Mouse (Mus musculus) bone marrow, adult 2 months (tissue): Measurements from ENCODE around the gene Metap1d. TPM values are rescaled to one million over a fixed set of nuclear protein-coding genes. Genes with fewer than 3 reads are reported as not detected.

ENCODE experiments used
- H3K27ac ChIP-seq: fragments of 200-500 bp; 2 replicates; pipeline ENCODE4 v1.5.1; 2012; ENCODE audit warnings: low read depth, mild to moderate bottlenecking, control low read depth, inconsistent platforms, low read length; ENCODE audit not compliant: control insufficient read depth, poor library complexity, insufficient read depth
- H3K4me1 ChIP-seq: fragments of 200-500 bp; 2 replicates; pipeline ENCODE4 v1.6.1; 2011; ENCODE audit warnings: low read length; ENCODE audit not compliant: control insufficient read depth, insufficient read depth
- H3K4me3 ChIP-seq: fragments of 200-500 bp; replicated peaks from 2 replicates; pipeline ENCODE3; 2011; ENCODE audit warnings: mild to moderate bottlenecking, low read depth, low read length, control low read depth; ENCODE audit not compliant: control insufficient read depth
- CTCF ChIP-seq: fragments of 200-500 bp; IDR thresholded peaks from 2 replicates; pipeline ENCODE4 v1.5.1; 2011; ENCODE audit warnings: low read length, control low read depth; ENCODE audit not compliant: control insufficient read depth, insufficient read depth
- POLR2A ChIP-seq: fragments of 200-500 bp; IDR thresholded peaks from 2 replicates; pipeline ENCODE4 v1.6.1; 2011; ENCODE audit warnings: low read depth, mild to moderate bottlenecking, control low read depth, low read length, borderline replicate concordance; ENCODE audit not compliant: control insufficient read depth
- WGBS: fragments of 180-500 bp; shearing (Covaris S2); methylation state at CpG from one replicate; pipeline ENCODE4 v1.1.7; 2018; 5-methylcytosine and 5-hydroxymethylcytosine counted together
- polyA plus RNA-seq: library from polyadenylated mRNA; stranded (reverse); fragments of >200 nt; gene quantifications from 2 replicates; pipeline ENCODE4 v1.2.4, GENCODE M21; 2011; ENCODE audit warnings: low replicate concordance; ENCODE audit not compliant: missing spikeins, insufficient read depth, insufficient read length

Metap1d gene
- polyA plus RNA-seq, 1 experiment, result 36.8 TPM

- H3K4me3 ChIP-seq, result no peak overlapping the region
- TF ChIP-seq POLR2A, result no peak
- TF ChIP-seq CTCF, result no peak
- WGBS, result 51% methylated on average over 4 of the region's 4 CpGs
- no peak overlapping the region for H3K27ac ChIP-seq
- H3K4me1 ChIP-seq, result no peaks in the 10 kb centered on the region
Observed at GRCm38 (mm10) chr2:71523431-71523830, 70.4 kb downstream of the Metap1d start.

- Histone ChIP-seq H3K4me3 (no peak overlapping the region), H3K27ac (no peak overlapping the region; the same call in 1 of the 2 replicates), H3K4me1 (no peaks in the 10 kb centered on the region)
- TF ChIP-seq CTCF (no peak), POLR2A (no peak)
- WGBS, result 33% methylated on average over 13 of the region's 13 CpGs
Observed at GRCm38 (mm10) chr2:71524763-71525162, 71.7 kb downstream of the Metap1d start.

- Histone ChIP-seq H3K4me1 (no peaks in the 10 kb centered on the region), H3K4me3 (no peak overlapping the region), H3K27ac (no peak overlapping the region)
- WGBS, result 5% methylated on average over 10 of the region's 10 CpGs
- TF ChIP-seq CTCF (no peak), POLR2A (no peak)
Observed at GRCm38 (mm10) chr2:71526595-71527322, 73.7 kb downstream of the Metap1d start.

GRCm38 (mm10) chr2:71527323-71528013 is 74.4 kb downstream of the Metap1d start:
- WGBS, result 8% methylated on average over 24 of the region's 24 CpGs
- Histone ChIP-seq H3K4me1 (no peaks in the 10 kb centered on the region), H3K27ac (no peak overlapping the region), H3K4me3 (no peak overlapping the region)
- TF ChIP-seq CTCF (no peak), POLR2A (no peak)

GRCm38 (mm10) chr2:71528014-71528713 is 75.1 kb downstream of the Metap1d start, which contains the start of gene Dlx1:
Gene Dlx1, plus strand, starts transcription at chr2:71528113.
- Histone ChIP-seq H3K4me1 (no peaks in the 10 kb centered on the region), H3K27ac (no peak within 1 kb of the TSS), H3K4me3 (no peak within 1 kb of the TSS)
- TF ChIP-seq CTCF, result no peak
- WGBS, result 6% methylated on average over 26 of the region's 26 CpGs

- H3K4me1 ChIP-seq, result no peaks in the 10 kb centered on the region
- TF ChIP-seq CTCF (no peak), POLR2A (no peak; the same call in 1 of the 2 replicates)
- no peak overlapping the region for H3K4me3 ChIP-seq
- H3K27ac ChIP-seq, result no peak overlapping the region
- 3% methylated on average over 56 of the region's 57 CpGs for WGBS
Observed at GRCm38 (mm10) chr2:71528714-71529510, 75.8 kb downstream of the Metap1d start.

GRCm38 (mm10) chr2:71529511-71530351 is 76.7 kb downstream of the Metap1d start:
- 1% methylated on average over 60 of the region's 60 CpGs for WGBS
- no peak overlapping the region for H3K27ac ChIP-seq
- H3K4me3 ChIP-seq, result peak overlapping the region; percentile 16
- no peaks in the 10 kb centered on the region for H3K4me1 ChIP-seq
- peak; percentile 10; the same call in 1 of the 2 replicates for TF ChIP-seq POLR2A
- TF ChIP-seq CTCF, result no peak

- no peak for TF ChIP-seq CTCF
- TF ChIP-seq POLR2A, result no peak
- no peaks in the 10 kb centered on the region for H3K4me1 ChIP-seq
- no peak overlapping the region for H3K4me3 ChIP-seq
- no peak overlapping the region for H3K27ac ChIP-seq
- 5% methylated on average over 34 of the region's 34 CpGs for WGBS
Observed at GRCm38 (mm10) chr2:71530391-71531123, 77.5 kb downstream of the Metap1d start.
